Mouse (Mus musculus): ENCODE data around the gene Prr15l.

The Prr15l gene

GRCm38 (mm10) chr11:96952426-96952825 lies 24.5 kb downstream of the Prr15l start:
- no peak for DNase-seq

DNA sequence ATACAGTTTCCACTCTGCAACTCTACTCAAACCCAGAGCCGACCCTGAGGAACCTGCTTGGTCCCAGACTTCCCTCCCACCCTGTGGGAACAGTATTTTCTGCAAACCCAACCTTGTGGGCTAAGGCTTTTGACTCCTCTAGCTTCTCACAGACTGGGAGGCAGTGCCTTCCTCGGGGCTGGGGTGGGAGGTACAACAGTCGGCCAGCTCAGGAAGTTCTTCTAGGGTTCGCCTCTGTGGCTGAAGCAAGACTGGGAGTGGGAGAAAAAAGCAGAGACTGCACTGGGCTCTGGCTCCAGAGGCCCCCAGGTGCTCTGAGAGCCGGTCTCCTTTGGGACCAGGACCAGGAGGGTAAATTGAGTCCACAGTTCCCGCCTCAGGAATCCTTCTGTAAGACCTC lies 25.0 kb downstream of the Prr15l start:
- no peak for DNase-seq

DNA sequence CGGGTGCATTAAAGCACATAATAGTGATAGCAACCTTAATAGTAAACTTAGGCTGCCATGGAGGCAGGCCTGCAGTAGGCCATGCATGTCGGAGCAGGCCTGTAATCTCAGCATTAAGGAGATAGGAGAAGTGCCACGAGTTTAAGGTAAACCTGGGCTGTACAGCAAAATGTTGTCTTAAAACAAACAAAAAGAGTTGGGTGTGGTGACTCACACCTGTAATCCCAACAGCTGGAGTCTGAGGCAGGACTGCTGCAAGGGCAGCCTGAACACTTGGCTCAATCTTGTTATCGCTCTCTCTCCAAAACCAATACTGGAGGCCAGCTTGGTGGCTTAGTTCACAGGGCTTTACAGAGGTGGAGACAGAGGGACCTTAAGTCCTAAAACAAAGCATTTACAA lies 27.2 kb downstream of the Prr15l start:
- DNase-seq: no peak

DNA sequence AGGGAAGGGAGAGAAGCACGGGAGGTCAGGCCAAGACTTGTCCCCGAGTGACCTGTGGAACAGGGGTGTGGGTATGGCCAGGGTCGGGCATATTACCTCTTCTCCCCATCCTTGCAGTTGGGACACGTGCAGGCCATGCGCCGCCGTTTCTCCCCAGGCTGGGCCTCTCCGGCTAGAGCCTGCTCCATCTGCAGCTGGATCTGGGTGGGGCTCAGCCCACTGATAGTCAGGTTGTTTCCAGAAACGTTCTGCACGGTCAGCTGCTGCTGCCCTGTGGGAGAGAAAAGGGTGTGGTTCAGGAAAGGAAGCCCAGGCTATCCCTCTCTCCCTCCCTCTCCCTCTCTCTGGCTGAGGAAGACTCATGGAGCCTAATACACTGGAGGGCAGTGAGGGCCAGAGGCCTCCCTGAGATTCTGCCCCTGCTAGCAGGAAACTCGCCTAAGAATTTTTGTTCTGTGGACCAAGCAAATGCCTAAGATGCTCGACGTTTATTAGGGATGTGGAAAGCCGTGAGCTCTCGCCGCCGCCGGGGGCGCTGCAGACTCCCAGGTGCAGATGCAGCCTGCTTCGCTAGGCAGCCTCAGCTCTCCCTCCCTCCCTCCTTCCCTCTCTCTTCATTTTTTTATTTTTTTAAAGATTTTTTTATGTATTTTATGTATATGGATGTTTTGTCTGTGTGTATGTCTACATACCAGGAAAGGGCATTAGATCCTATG lies 28.3 kb downstream of the Prr15l start:
- DNase-seq: no peak

- no peak for DNase-seq
Measured at GRCm38 (mm10) chr11:96957061-96957805, 29.3 kb downstream of the Prr15l start.

- peak; percentile 89 for DNase-seq
Measured at GRCm38 (mm10) chr11:96963580-96963979, 35.7 kb downstream of the Prr15l start.

DNA sequence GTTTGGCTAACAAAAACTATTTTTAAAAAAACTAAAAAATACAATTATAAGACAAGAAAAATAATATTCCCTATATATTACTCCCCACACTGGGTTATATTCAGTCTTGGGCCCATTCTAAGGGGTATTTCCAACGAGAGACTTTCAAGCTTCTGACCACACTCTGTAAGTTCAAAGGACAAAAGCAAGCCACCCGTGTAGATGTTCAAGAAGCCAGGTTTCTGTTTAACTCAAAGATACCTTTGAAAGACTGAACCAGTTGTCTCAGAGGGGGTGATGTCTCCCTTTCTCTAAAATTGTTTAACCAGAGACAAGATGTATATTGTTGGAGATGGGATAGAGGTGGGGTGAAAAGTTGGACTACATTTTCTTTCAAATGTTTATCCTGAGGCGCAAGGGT lies 38.3 kb downstream of the Prr15l start:
- DNase-seq: no peak

GRCm38 (mm10) chr11:96966914-96967543 lies 39.1 kb downstream of the Prr15l start:
- DNase-seq: no peak

DNA sequence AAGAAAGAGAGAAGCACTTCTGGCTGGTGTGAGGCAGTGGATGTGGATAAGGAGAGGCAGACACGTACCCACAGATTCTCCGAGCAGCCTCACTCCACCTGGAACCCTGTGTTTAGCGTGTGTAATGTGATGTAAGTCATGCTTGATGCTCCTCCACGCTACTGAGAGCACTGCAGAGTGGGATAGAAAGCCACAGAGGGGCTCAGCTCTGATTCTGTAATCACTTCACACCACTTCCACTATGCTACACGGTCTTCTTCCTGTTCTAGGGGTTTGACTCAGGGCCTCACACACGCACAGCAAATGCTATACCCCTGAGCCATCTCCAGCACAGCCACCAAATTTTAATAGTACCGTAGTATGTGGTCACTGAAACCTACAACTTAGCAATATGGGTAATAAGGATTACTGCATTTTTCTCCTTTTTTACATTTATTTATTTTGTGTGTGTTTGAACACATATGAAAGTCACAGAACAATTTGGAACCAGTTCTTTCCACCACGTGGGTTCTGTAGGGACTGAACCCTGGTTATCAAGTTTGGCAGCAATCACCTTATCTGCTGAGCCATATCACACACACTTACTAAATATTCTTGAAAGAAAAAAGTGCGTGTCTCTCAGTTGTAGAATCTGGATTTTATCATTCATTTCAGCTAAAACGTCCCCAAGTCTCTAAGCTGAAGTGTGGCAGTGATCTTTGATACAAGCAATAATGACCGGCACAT lies 39.8 kb downstream of the Prr15l start:
- DNase-seq: no peak

- DNase-seq: no peak
Measured at GRCm38 (mm10) chr11:96968476-96968875, 40.6 kb downstream of the Prr15l start.

GRCm38 (mm10) chr11:96969280-96969722 lies 41.4 kb downstream of the Prr15l start:
- peak; percentile 49 for DNase-seq

GRCm38 (mm10) chr11:96969746-96970145 lies 41.8 kb downstream of the Prr15l start:
- peak; percentile 68 for DNase-seq

DNA sequence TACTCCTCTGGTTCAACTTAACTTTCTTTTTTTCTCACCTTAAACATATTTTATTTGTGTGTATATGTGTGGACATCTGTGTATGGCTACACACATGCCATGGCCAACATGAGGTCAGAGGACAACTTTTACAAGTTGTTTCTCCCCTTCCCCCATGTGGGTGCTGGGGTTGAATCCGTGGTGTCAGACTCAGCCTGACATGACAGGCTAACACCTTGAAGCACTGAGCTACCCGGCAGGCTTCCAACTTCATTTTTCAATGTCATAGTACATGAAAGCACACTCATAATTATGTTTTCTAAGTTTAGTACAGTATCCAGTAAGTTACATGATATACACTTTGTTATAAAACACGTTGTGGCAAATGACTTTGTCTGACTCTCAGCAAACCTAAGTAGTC lies 42.4 kb downstream of the Prr15l start:
- no peak for DNase-seq

GRCm38 (mm10) chr11:96972906-96973305 lies 45.0 kb downstream of the Prr15l start:
- DNase-seq: no peak

- DNase-seq: peak; percentile 63
Measured at GRCm38 (mm10) chr11:96973426-96973964, 45.6 kb downstream of the Prr15l start.

DNA sequence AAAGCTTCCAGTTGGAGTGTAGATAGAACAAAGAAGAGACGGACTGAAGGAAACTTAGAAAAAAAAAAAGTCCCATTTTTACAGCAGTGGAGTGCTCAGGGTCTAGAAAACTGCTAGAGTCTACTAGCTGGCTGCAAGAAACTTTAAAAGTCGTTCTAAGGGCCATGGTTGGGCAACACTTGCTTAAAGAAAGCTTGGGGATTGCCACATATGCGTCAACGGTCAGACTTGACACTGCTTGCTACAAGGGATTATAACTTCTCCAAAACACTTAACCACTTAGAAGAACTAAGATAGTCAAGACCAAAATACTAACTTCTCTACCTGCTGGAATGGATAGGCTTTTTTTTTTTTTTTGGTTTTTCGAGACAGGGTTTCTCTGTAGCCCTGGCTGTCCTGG lies 46.9 kb downstream of the Prr15l start:
- no peak for DNase-seq

- peak; percentile 41 for DNase-seq
Measured at GRCm38 (mm10) chr11:96975511-96976378, 47.8 kb downstream of the Prr15l start.

- no peak for DNase-seq
Measured at GRCm38 (mm10) chr11:96976379-96976687, 48.4 kb downstream of the Prr15l start.

DNA sequence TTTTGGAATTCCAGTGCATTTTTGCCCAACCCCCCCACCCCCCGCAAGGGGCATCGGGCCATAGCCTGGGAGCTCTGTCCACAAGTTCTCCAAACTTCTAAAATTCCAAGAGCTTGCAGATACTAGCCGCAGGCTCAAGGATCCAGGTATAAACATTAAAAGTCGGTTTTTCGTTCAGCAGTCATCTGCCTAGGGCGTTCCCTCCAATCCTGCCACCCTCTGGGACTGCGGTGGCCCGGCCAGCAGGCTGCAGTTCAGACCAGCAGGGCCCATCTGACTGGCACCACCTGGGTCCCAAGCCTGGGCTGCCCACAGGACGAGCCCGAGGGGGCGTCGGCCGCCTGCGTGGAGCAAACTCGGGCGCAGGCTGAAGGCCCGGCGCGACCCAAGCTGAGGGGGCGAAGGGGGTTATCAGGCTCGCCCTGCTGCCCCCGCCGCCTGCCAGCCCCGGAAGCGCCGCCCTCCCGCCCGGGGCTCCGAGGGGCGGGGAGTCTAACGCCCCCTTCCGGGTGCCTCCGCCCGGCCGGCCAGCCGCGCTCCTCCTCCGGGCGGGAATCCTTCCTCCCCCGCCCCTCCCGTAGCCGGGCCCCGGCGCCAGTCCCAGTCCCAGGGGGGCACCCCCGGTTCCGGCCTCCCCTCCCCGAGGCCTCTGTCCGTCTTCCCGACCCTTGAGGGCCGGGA lies 49.1 kb downstream of the Prr15l start:
- DNase-seq: peak; percentile 87

DNA sequence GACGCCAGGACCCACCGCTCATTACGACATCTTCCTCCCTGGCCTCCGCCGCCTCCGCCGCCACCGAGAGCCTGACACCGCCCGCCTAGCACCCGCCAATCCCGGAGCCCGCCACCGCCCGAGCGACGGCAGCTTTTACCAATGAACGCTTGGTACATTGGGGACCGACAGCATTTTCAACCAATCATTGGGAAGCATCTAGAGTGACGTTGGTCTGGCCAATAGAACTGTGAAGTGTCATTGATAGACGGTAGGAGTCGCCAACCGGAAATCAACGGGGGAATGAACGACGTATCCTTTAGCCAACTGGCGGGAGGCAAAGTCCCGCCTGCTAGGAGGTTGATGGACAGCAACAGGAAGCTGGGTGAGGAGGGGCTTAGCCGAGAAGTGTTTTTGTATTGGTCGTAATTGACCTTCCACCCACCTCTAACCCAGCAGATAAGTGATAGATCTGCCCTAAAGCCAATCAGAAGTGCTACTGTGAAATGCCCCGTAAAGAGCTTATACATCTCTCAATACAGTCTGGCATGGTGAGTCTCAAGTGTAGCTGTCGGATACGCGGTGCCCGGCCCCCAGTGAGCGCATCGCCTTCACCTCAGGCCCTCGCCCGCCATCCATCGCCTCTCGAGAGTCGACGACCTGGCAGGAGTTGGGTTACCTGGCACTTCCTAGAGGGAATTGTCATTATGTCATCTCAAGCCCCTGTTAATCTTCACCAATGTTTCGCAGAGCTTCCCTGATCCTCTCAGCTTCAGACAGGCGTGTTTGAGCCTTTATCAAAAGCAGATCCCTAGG lies 49.9 kb downstream of the Prr15l start:
- DNase-seq: peak; percentile 99
